Mouse (Mus musculus) liver, postnatal 0 days (tissue): ENCODE measurements at regions not wholly inside any gene's neighbourhood (a gene's known extent, or its start where the extent isn't known, plus 50 kb on each side); places are given as distances from the start of the nearest gene placed in this dataset.
A peak's percentile ranks its signal among the peaks of the same experiment; 100 is the strongest.

Experiments
- ATAC-seq: fragments of 200-750 bp; cut with Nextera tagmentation; 2 replicates; pipeline ENCODE4 v1.8.0; 2017; ENCODE audit warnings: mild to moderate bottlenecking, moderate library complexity
- DNase-seq: peaks from one replicate; pipeline ENCODE4 v3.0.0-alpha.2; 2016
- H3K27ac ChIP-seq: fragments of 300-500 bp; sonication (generic); 2 replicates; pipeline ENCODE4 v1.5.1; 2014; ENCODE audit warnings: antibody characterized with exemption, moderate library complexity, mild to moderate bottlenecking, low read depth
- H3K27me3 ChIP-seq: fragments of 300-500 bp; sonication (generic); 2 replicates; pipeline ENCODE4 v1.6.1; 2014; ENCODE audit warnings: low read length, control low read depth, mixed read lengths; ENCODE audit not compliant: insufficient read depth
- H3K36me3 ChIP-seq: fragments of 300-500 bp; sonication (generic); replicated peaks from 2 replicates; pipeline ENCODE4 v1.6.1; 2014; ENCODE audit warnings: mild to moderate bottlenecking, control low read depth, low read length, moderate library complexity, mixed read lengths; ENCODE audit not compliant: insufficient read depth
- H3K4me1 ChIP-seq: fragments of 300-500 bp; sonication (generic); 2 replicates; pipeline ENCODE4 v1.6.1; 2014; ENCODE audit warnings: antibody characterized with exemption, mild to moderate bottlenecking, control low read depth; ENCODE audit not compliant: insufficient read depth
- H3K4me2 ChIP-seq: fragments of 300-500 bp; sonication (generic); 2 replicates; pipeline ENCODE4 v1.6.1; 2014; ENCODE audit warnings: low read depth, mild to moderate bottlenecking, low read length, moderate library complexity, mixed read lengths
- H3K4me3 ChIP-seq: fragments of 300-500 bp; sonication (generic); 2 replicates; pipeline ENCODE4 v1.5.1; 2014; ENCODE audit warnings: low read depth, low read length
- H3K9ac ChIP-seq: fragments of 300-500 bp; sonication (generic); replicated peaks from 2 replicates; pipeline ENCODE4 v1.6.1; 2014; ENCODE audit warnings: mild to moderate bottlenecking, moderate library complexity
- H3K9me3 ChIP-seq: fragments of 300-500 bp; sonication (generic); 2 replicates; pipeline ENCODE4 v1.6.1; 2016; ENCODE audit warnings: mild to moderate bottlenecking, control low read depth, low read length, mixed read lengths
- CTCF ChIP-seq: sonication (generic); IDR thresholded peaks from 2 replicates; pipeline ENCODE4 v1.5.1; 2016; ENCODE audit warnings: antibody characterized with exemption, low read depth
- EP300 ChIP-seq: IDR thresholded peaks from 2 replicates; pipeline ENCODE4 v1.6.1; 2016; ENCODE audit warnings: antibody characterized with exemption, low read depth, mild to moderate bottlenecking
- WGBS: fragments of 180-500 bp; shearing (Covaris S2); extraction: QIAGEN DNeasy Blood & Tissue Kit; methylation state at CpG from one replicate; pipeline ENCODE4 v1.1.7; 2014; ENCODE audit not compliant: insufficient replicate concordance; 5-methylcytosine and 5-hydroxymethylcytosine counted together

GRCm38 (mm10) chr10:15321480-15321879 lies 603.5 kb upstream of the Gje1 start:
- no peak for DNase-seq
- no peak overlapping the region for H3K9ac ChIP-seq
- no peaks in the 10 kb centered on the region for H3K9me3 ChIP-seq
- TF ChIP-seq EP300, result no peak
- no peaks in the 10 kb centered on the region for H3K36me3 ChIP-seq
- no peak overlapping the region for H3K4me2 ChIP-seq
- no peak overlapping the region for H3K4me3 ChIP-seq
- no peaks in the 10 kb centered on the region for H3K4me1 ChIP-seq
- no peak overlapping the region for H3K27ac ChIP-seq
- no peaks in the 10 kb centered on the region for H3K27me3 ChIP-seq
- no peak for ATAC-seq

- no peak for TF ChIP-seq CTCF
- no peak for TF ChIP-seq EP300
- Histone ChIP-seq H3K4me2 (no peak overlapping the region), H3K9ac (no peak overlapping the region), H3K36me3 (no peaks in the 10 kb centered on the region), H3K4me3 (no peak overlapping the region), H3K27ac (no peak overlapping the region), H3K27me3 (no peaks in the 10 kb centered on the region), H3K9me3 (no peaks in the 10 kb centered on the region), H3K4me1 (no peaks in the 10 kb centered on the region)
- ATAC-seq (no peak), DNase-seq (no peak)
- 70% methylated on average over 2 of the region's 2 CpGs for WGBS
These were observed 599.1 kb upstream of the Gje1 start for GRCm38 (mm10) chr10:15317017-15317607.

- H3K4me1 ChIP-seq, result no peaks in the 10 kb centered on the region
- no peak overlapping the region for H3K4me3 ChIP-seq
- no peaks in the 10 kb centered on the region for H3K27me3 ChIP-seq
- no peak overlapping the region for H3K4me2 ChIP-seq
- H3K36me3 ChIP-seq, result no peaks in the 10 kb centered on the region
- ATAC-seq, result no peak
- H3K9ac ChIP-seq, result no peak overlapping the region
- no peak overlapping the region for H3K27ac ChIP-seq
- 48% methylated on average over 2 of the region's 2 CpGs for WGBS
- no peak for TF ChIP-seq CTCF
- TF ChIP-seq EP300, result no peak
- no peaks in the 10 kb centered on the region for H3K9me3 ChIP-seq
- DNase-seq, result no peak
These were observed 592.6 kb upstream of the Gje1 start for GRCm38 (mm10) chr10:15310650-15311049.

- no peaks in the 10 kb centered on the region for H3K4me1 ChIP-seq
- DNase-seq (no peak), ATAC-seq (no peak)
- no peaks in the 10 kb centered on the region for H3K36me3 ChIP-seq
- H3K4me2 ChIP-seq, result no peak overlapping the region
- 66% methylated on average over 3 of the region's 3 CpGs for WGBS
- H3K9ac ChIP-seq, result no peak overlapping the region
- no peak overlapping the region for H3K27ac ChIP-seq
- no peaks in the 10 kb centered on the region for H3K9me3 ChIP-seq
- TF ChIP-seq CTCF, result no peak
- no peak for TF ChIP-seq EP300
- H3K4me3 ChIP-seq, result no peak overlapping the region
- H3K27me3 ChIP-seq, result no peaks in the 10 kb centered on the region
These were observed 587.9 kb upstream of the Gje1 start for GRCm38 (mm10) chr10:15305811-15306473.

GRCm38 (mm10) chr10:15300199-15301085 lies 582.4 kb upstream of the Gje1 start:
- 34% methylated on average over 8 of the region's 8 CpGs for WGBS
- H3K9me3 ChIP-seq, result no peaks in the 10 kb centered on the region
- H3K4me3 ChIP-seq, result 0 out of 2 replicates have a peak overlapping the region, but pooled peaks have one; percentile 17
- no peak overlapping the region for H3K9ac ChIP-seq
- TF ChIP-seq EP300 (no peak), CTCF (peak; percentile 91)
- H3K27me3 ChIP-seq, result no peaks in the 10 kb centered on the region
- DNase-seq, result peak; percentile 80
- H3K27ac ChIP-seq, result no peak overlapping the region
- peak; percentile 63 for ATAC-seq
- peak overlapping the region; percentile 48 for H3K4me2 ChIP-seq
- H3K36me3 ChIP-seq, result no peaks in the 10 kb centered on the region
- H3K4me1 ChIP-seq, result no peaks in the 10 kb centered on the region
